Mouse (Mus musculus): ENCODE results near the gene Mdn1. TPM values are rescaled to one million over a fixed set of nuclear protein-coding genes. Genes with fewer than 3 reads are reported as not detected.

Mdn1 gene
- polyA plus RNA-seq, 1 experiment from 2014 or later, result 18.7 TPM

GRCm38 (mm10) chr4:32800577-32801170 lies 143.8 kb downstream of the Mdn1 start:
- Histone ChIP-seq H3K9me3 (ENCODE audit: control insufficient read depth, low read length) (no peaks in the 10 kb centered on the region), H3K27me3 (ENCODE audit: control insufficient read depth, insufficient read depth, low read length) (no peaks in the 10 kb centered on the region), H3K36me3 (ENCODE audit: control insufficient read depth, insufficient read depth, low read length) (peaks cover 12% of the 10 kb centered on the region), H3K9ac (replicated peaks; ENCODE audit: low read length) (peak overlapping the region; percentile 92), H3K4me2 (ENCODE audit: low read length) (peak overlapping the region; percentile 75), H3K27ac (replicated peaks; ENCODE audit: low read depth, low read length) (peak overlapping the region; percentile 99), H3K4me3 (replicated peaks; ENCODE audit: low read depth, low read length) (peak overlapping the region; percentile 83), H3K4me1 (ENCODE audit: control insufficient read depth, insufficient read depth, low read length) (peaks cover 7% of the 10 kb centered on the region)
- DNase-seq (peak; percentile 57), ATAC-seq (ENCODE audit: low FRiP score, low TSS enrichment) (peak; percentile 25; the same call in 1 of the 2 replicates)
- 7% methylated on average over 9 of the region's 9 CpGs for WGBS

- no peak for ATAC-seq (ENCODE audit: low FRiP score, low TSS enrichment)
- H3K27me3 ChIP-seq (ENCODE audit: control insufficient read depth, insufficient read depth, low read length), result no peaks in the 10 kb centered on the region
- no peak for DNase-seq
- no peak overlapping the region for H3K4me2 ChIP-seq (ENCODE audit: low read length)
- H3K36me3 ChIP-seq (ENCODE audit: control insufficient read depth, insufficient read depth, low read length), result peaks cover 36% of the 10 kb centered on the region
- H3K9me3 ChIP-seq (ENCODE audit: control insufficient read depth, low read length), result no peaks in the 10 kb centered on the region
- no peak overlapping the region for H3K9ac ChIP-seq (replicated peaks; ENCODE audit: low read length)
- no peaks in the 10 kb centered on the region for H3K4me1 ChIP-seq (ENCODE audit: control insufficient read depth, insufficient read depth, low read length)
- no peak overlapping the region for H3K4me3 ChIP-seq (replicated peaks; ENCODE audit: low read depth, low read length)
- H3K27ac ChIP-seq (replicated peaks; ENCODE audit: low read depth, low read length), result no peak overlapping the region
- 66% methylated on average over 5 of the region's 5 CpGs for WGBS
Observed at GRCm38 (mm10) chr4:32817478-32817877, 160.6 kb downstream of the Mdn1 start.

GRCm38 (mm10) chr4:32820676-32821075 lies 163.8 kb downstream of the Mdn1 start:
- Histone ChIP-seq H3K27ac (replicated peaks; ENCODE audit: low read depth, low read length) (no peak overlapping the region), H3K36me3 (ENCODE audit: control insufficient read depth, insufficient read depth, low read length) (peaks cover 36% of the 10 kb centered on the region), H3K9ac (replicated peaks; ENCODE audit: low read length) (no peak overlapping the region), H3K4me2 (ENCODE audit: low read length) (no peak overlapping the region), H3K9me3 (ENCODE audit: control insufficient read depth, low read length) (no peaks in the 10 kb centered on the region), H3K4me3 (replicated peaks; ENCODE audit: low read depth, low read length) (no peak overlapping the region), H3K4me1 (ENCODE audit: control insufficient read depth, insufficient read depth, low read length) (no peaks in the 10 kb centered on the region), H3K27me3 (ENCODE audit: control insufficient read depth, insufficient read depth, low read length) (no peaks in the 10 kb centered on the region)
- ATAC-seq (ENCODE audit: low FRiP score, low TSS enrichment) (no peak), DNase-seq (no peak)
- 94% methylated on average over 3 of the region's 3 CpGs for WGBS

GRCm38 (mm10) chr4:32824254-32824653 lies 167.3 kb downstream of the Mdn1 start:
- H3K27me3 ChIP-seq (ENCODE audit: control insufficient read depth, insufficient read depth, low read length), result no peaks in the 10 kb centered on the region
- no peak for ATAC-seq (ENCODE audit: low FRiP score, low TSS enrichment)
- WGBS, result 64% methylated on average over 8 of the region's 8 CpGs
- DNase-seq, result no peak
- no peak overlapping the region for H3K9ac ChIP-seq (replicated peaks; ENCODE audit: low read length)
- H3K4me1 ChIP-seq (ENCODE audit: control insufficient read depth, insufficient read depth, low read length), result no peaks in the 10 kb centered on the region
- H3K36me3 ChIP-seq (ENCODE audit: control insufficient read depth, insufficient read depth, low read length), result peaks cover 24% of the 10 kb centered on the region
- no peak overlapping the region for H3K4me2 ChIP-seq (ENCODE audit: low read length)
- no peak overlapping the region for H3K27ac ChIP-seq (replicated peaks; ENCODE audit: low read depth, low read length)
- H3K4me3 ChIP-seq (replicated peaks; ENCODE audit: low read depth, low read length), result no peak overlapping the region
- no peaks in the 10 kb centered on the region for H3K9me3 ChIP-seq (ENCODE audit: control insufficient read depth, low read length)

Other genes with a start within 250 kb of the Mdn1 start
- 0.14 TPM in 1 of 2 replicates, not detected in the other for gene Gja10, start 54.4 kb upstream of the Mdn1 start, polyA plus RNA-seq (2014; fragmentation: Nextera tagmentation; extraction: Ambion mirVana)
- gene Casp8ap2, start 41.7 kb upstream of the Mdn1 start, polyA plus RNA-seq (2014; fragmentation: Nextera tagmentation; extraction: Ambion mirVana), result 41.3 and 44.9 TPM in 2 replicates
- 129 and 139 TPM in 2 replicates for gene Lyrm2, start 143.1 kb downstream of the Mdn1 start, polyA plus RNA-seq (2014; fragmentation: Nextera tagmentation; extraction: Ambion mirVana)

Measured in midbrain, embryonic 14.5 days (tissue).